Mouse (Mus musculus) brain, embryonic 18.5 days (tissue): Measurements from ENCODE around the gene Mus81.

Source experiments
- DNase-seq: peaks from one replicate; pipeline ENCODE4 v3.0.0-alpha.2; 2012; ENCODE audit warnings: low read depth, low spot score

Mus81 gene

GRCm38 (mm10) chr19:5445747-5446146 lies 42.5 kb downstream of the Mus81 start:
- DNase-seq = no peak

DNA sequence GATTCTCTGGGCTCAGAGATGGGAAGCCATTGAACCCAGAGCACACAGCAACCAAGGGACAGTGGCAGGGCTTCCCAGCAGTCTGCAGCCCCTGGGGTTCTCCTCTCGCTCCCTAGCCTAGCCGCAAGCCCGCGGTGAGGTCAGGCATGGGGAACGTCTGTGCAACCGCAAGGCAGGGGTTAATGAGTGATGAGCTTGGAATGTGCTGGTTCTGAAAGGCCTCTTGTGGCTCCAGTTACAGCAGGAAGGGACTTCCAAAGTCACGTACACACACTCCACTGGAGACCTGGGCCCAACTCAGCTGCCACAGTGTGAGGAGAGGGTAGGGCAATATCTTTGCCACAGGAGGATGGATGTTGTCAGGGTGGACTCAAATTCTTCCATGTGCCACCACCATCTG lies 43.2 kb downstream of the Mus81 start:
- DNase-seq = no peak

GRCm38 (mm10) chr19:5444371-5444908 lies 43.8 kb downstream of the Mus81 start:
- DNase-seq = no peak

- DNase-seq = no peak
Observed at GRCm38 (mm10) chr19:5433951-5434350, 54.3 kb downstream of the Mus81 start.

DNA sequence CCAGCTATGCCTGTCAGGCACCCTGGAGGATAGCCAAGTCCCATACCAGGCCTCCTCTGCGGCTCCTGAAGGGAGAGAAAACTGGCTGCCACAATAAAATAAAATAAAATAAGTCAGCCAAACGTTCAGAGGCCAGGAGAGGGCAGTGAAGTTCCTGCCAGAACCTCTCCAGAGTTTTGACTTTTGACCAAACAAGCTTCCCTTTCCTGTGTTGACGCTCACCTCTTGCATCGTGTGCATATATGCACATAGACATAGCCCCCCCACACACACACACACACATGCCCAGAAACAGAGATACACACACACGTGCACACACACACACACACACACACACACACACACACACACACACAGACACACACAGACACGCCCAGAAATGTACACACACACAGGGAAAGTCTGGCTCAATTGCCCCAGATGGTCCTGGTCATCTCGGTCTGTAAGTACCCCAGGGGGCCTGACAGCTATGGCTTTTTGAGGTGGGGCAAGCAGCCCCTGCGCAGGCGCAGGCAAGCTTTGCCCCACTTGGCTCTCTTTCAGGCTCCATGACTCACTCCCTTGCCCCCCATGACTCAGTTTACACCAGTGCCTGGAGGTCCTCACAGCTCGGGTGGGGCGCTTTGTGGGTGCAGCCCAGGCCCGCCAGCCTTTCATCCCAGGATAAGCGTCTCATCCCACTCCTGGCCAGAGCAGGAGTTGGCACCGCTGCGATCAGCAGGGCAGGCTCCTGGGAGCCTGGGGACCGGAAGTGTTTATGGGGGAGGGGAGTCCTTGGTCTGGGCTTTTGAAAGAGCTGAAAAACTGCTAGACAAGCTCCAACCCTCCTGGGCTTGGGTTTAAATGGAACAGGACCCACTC lies 55.0 kb downstream of the Mus81 start:
- no peak for DNase-seq
